Mouse (Mus musculus) embryo, embryonic 10 days (tissue): ENCODE results near the gene B4galt2.

Experiments
- DNase-seq: peaks from one replicate; pipeline ENCODE4 v3.0.0-alpha.2; 2015; ENCODE audit warnings: low spot score

Gene B4galt2

GRCm38 (mm10) chr4:117834845-117835530 lies 48.3 kb downstream of the B4galt2 start:
- DNase-seq, result peak; percentile 75

DNA sequence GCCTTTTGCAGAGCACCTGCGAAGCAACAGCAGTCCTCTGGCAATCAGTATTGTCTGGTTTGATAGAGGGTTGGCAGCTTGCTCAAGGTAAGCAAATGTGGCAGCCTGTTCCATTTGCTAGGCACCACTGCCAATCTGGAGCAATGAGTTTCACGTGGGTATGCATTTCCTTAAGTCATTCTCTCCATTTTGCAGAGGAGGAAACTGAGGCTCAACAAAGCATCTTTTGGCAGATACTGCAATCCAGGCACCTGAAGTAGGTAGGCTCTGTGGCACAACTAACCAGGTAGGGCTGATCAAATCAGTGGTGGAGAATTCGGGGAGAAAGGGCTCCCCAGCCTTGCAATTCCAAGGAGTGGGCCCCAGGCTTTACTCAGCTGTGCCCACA lies 48.8 kb downstream of the B4galt2 start, which contains the start of gene Slc6a9:
Gene Slc6a9, plus strand, starts transcription at position 50 of the 388 bp plus-strand sequence.
- no peak for DNase-seq

DNA sequence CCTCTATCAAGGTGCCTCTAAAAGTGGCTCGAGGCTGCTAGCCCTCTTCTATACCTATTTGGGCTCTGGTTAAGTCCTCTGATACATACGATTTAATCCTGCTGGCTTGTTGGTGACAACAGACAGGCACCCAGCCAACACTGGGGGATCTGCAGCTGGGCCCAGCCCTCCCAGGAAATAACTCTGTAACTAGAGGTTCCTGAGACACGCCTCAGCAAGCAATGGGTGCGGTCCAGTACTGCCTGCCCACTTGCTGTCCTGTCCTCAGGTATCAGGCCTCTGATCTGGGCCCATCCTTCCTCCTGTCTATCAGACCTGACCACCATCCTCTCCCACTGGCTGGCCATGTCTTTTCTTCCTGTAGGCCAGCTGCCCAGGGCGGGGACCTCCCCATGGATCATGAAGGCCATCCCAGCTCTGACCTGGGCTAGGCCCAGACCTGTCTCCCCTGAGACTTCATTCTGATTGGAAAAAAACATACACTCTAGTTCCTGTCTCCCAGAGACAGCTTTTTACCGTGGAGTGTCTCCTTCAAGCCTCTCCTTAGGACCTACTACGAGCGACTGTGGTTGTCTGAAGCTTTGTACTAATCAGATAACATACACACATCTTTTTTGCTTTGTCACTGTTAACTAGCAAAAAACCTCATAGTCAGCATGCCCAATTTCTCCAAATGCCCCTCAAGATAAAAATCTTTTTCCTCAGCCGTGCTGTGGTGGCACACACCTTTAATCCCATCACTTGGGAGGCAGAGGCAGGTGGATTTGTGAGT lies 51.2 kb downstream of the B4galt2 start:
- DNase-seq, result no peak

- no peak for DNase-seq
Measured at GRCm38 (mm10) chr4:117831499-117831898, 51.8 kb downstream of the B4galt2 start.

DNA sequence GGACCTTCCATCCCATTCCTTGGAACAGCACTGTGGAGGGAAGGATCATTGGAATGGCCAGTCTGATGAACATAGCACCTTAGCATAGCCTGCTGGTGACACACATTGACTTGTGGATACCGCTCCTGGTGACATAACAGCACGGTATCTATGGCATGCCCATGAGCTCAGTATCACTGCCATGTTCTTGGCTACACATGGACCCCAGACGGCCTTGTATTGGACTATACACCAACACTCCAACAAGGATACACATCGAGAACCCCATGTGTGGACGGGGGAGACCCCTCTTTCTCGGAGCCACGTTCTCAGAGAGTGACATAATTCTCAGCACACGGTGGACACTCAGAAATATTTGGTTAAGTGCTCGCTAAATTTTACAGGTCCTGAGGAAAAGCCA lies 52.5 kb downstream of the B4galt2 start:
- no peak for DNase-seq

GRCm38 (mm10) chr4:117830124-117830551 lies 53.1 kb downstream of the B4galt2 start:
- DNase-seq, result peak; percentile 10

DNA sequence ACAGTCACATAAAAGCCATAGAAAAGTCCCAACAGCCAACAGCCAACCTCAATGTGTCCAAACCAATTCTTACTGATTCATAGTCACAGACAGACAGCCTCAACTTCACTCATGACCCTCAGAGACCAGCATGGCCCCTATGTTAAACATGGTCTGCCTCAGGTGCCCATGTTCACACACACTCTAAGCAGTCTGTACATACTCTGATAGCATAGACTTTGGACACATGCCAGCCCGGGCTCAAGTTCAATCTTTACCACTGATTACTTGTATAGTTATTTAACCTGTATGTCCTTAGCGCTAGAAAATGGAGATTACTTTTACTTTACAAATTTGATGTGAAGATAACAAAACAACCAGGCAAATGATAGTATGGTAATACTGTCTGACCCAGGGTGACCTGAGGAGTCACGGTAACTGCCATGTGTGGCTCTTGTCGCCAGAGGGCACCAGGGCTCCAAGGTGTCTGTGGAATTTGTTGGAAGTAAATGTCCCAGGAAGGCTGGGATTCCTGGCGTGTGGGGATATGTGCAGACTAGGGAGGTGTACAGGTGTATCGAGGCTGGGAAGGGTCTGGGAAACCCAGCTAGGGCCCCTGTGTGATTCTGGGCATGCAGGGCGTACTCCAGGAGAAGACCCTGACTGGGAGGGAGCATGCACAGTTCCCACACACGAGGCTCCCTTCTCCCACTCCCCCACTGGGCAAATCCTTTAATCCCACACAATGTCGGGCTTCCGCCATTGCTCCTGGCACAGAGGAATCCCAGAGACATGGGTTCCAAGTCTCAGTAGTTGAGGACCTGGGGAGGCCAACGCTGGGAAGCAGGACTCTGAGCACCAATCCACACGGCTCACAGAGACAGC lies 53.8 kb downstream of the B4galt2 start:
- DNase-seq, result peak; percentile 88

- DNase-seq, result no peak
Measured at GRCm38 (mm10) chr4:117828572-117829145, 54.6 kb downstream of the B4galt2 start.
